Mouse (Mus musculus) limb, embryonic 15.5 days (tissue): ENCODE measurements around the gene Rgmb. TPM values are rescaled to one million over a fixed set of nuclear protein-coding genes. Genes with fewer than 3 reads are reported as not detected.
A peak's percentile ranks its signal among the peaks of the same experiment; 100 is the strongest.

Source experiments
- ATAC-seq: fragments of 200-750 bp; cut with Nextera tagmentation; 2 replicates; pipeline ENCODE4 v1.8.0; 2017; ENCODE audit warnings: low read depth, moderate TSS enrichment; ENCODE audit not compliant: insufficient number of reproducible peaks, low FRiP score, low TSS enrichment
- H3K27ac ChIP-seq: fragments of 300-500 bp; sonication (generic); 2 replicates; pipeline ENCODE4 v1.5.1; 2015; ENCODE audit warnings: moderate library complexity, mild to moderate bottlenecking, inconsistent platforms
- H3K27me3 ChIP-seq: fragments of 300-500 bp; sonication (generic); 2 replicates; pipeline ENCODE4 v1.6.1; 2015; ENCODE audit warnings: inconsistent platforms
- H3K36me3 ChIP-seq: fragments of 300-500 bp; sonication (generic); 2 replicates; pipeline ENCODE4 v1.6.1; 2015; ENCODE audit warnings: inconsistent platforms
- H3K4me1 ChIP-seq: fragments of 300-500 bp; sonication (generic); 2 replicates; pipeline ENCODE4 v1.6.1; 2015; ENCODE audit warnings: inconsistent platforms
- H3K4me2 ChIP-seq: fragments of 300-500 bp; sonication (generic); 2 replicates; pipeline ENCODE4 v1.6.1; 2015; ENCODE audit warnings: mild to moderate bottlenecking, inconsistent platforms
- H3K4me3 ChIP-seq: fragments of 300-500 bp; sonication (generic); 2 replicates; pipeline ENCODE4 v1.5.1; 2015; ENCODE audit warnings: mild to moderate bottlenecking, inconsistent platforms
- H3K9ac ChIP-seq: fragments of 300-500 bp; sonication (generic); 2 replicates; pipeline ENCODE4 v1.6.1; 2015; ENCODE audit warnings: inconsistent platforms
- H3K9me3 ChIP-seq: fragments of 300-500 bp; sonication (generic); 2 replicates; pipeline ENCODE4 v1.6.1; 2016; ENCODE audit warnings: inconsistent platforms
- WGBS: fragments of 180-500 bp; shearing (Covaris S2); methylation state at CpG from one replicate; pipeline ENCODE4 v1.1.7; 2015; 5-methylcytosine and 5-hydroxymethylcytosine counted together
- polyA plus RNA-seq: library from polyadenylated mRNA; unstranded; fragments of >200 nt; fragmentation: Nextera tagmentation; extraction: Ambion mirVana; gene quantifications from 2 replicates; pipeline ENCODE4 v1.2.1, GENCODE M21; 2015

Gene Rgmb
- polyA plus RNA-seq, 1 experiment from 2014 or later = 20.5 TPM

GRCm38 (mm10) chr17:15820761-15821160 lies 10.1 kb downstream of the Rgmb start:
- Histone ChIP-seq H3K27ac (no peak overlapping the region), H3K9ac (no peak overlapping the region), H3K9me3 (no peaks in the 10 kb centered on the region), H3K4me3 (no peak overlapping the region), H3K27me3 (no peaks in the 10 kb centered on the region), H3K4me2 (peak overlapping the region; percentile 1; the same call in 1 of the 2 replicates), H3K36me3 (peaks cover 14% of the 10 kb centered on the region), H3K4me1 (peaks cover 50% of the 10 kb centered on the region)
- 63% methylated on average over 10 of the region's 10 CpGs for WGBS
- no peak for ATAC-seq

GRCm38 (mm10) chr17:15820146-15820545 lies 10.7 kb downstream of the Rgmb start:
- 16% methylated on average over 6 of the region's 6 CpGs for WGBS
- Histone ChIP-seq H3K9me3 (no peaks in the 10 kb centered on the region), H3K27ac (no peak overlapping the region), H3K4me1 (peaks cover 50% of the 10 kb centered on the region), H3K4me3 (no peak overlapping the region), H3K9ac (no peak overlapping the region), H3K36me3 (peaks cover 14% of the 10 kb centered on the region), H3K4me2 (0 out of 2 replicates have a peak overlapping the region, but pooled peaks have one; percentile 1), H3K27me3 (no peaks in the 10 kb centered on the region)
- no peak for ATAC-seq

GRCm38 (mm10) chr17:15818372-15818771 lies 12.5 kb downstream of the Rgmb start:
- no peak overlapping the region for H3K4me3 ChIP-seq
- H3K9ac ChIP-seq = no peak overlapping the region
- H3K4me2 ChIP-seq = no peak overlapping the region
- no peak overlapping the region for H3K27ac ChIP-seq
- H3K4me1 ChIP-seq = peaks cover 50% of the 10 kb centered on the region
- no peak for ATAC-seq
- peaks cover 14% of the 10 kb centered on the region for H3K36me3 ChIP-seq
- H3K9me3 ChIP-seq = no peaks in the 10 kb centered on the region
- WGBS = 71% methylated on average over 8 of the region's 8 CpGs
- H3K27me3 ChIP-seq = no peaks in the 10 kb centered on the region

- no peak overlapping the region for H3K4me2 ChIP-seq
- ATAC-seq = no peak
- no peaks in the 10 kb centered on the region for H3K27me3 ChIP-seq
- peaks cover 14% of the 10 kb centered on the region for H3K36me3 ChIP-seq
- WGBS = 93% methylated on average over 2 of the region's 2 CpGs
- no peak overlapping the region for H3K9ac ChIP-seq
- no peak overlapping the region for H3K27ac ChIP-seq
- H3K4me1 ChIP-seq = peaks cover 53% of the 10 kb centered on the region
- H3K4me3 ChIP-seq = no peak overlapping the region
- no peaks in the 10 kb centered on the region for H3K9me3 ChIP-seq
Measured at GRCm38 (mm10) chr17:15817634-15818033, 13.2 kb downstream of the Rgmb start.

- Histone ChIP-seq H3K27ac (no peak overlapping the region), H3K9ac (no peak overlapping the region), H3K4me3 (no peak overlapping the region), H3K36me3 (peaks cover 14% of the 10 kb centered on the region), H3K4me1 (peaks cover 56% of the 10 kb centered on the region), H3K27me3 (no peaks in the 10 kb centered on the region), H3K4me2 (no peak overlapping the region), H3K9me3 (no peaks in the 10 kb centered on the region)
- WGBS = 78% methylated on average over 5 of the region's 5 CpGs
- no peak for ATAC-seq
Measured at GRCm38 (mm10) chr17:15817096-15817450, 13.8 kb downstream of the Rgmb start.

GRCm38 (mm10) chr17:15816379-15817095 lies 14.3 kb downstream of the Rgmb start:
- Histone ChIP-seq H3K27me3 (no peaks in the 10 kb centered on the region), H3K4me2 (no peak overlapping the region), H3K4me1 (peaks cover 58% of the 10 kb centered on the region), H3K9me3 (no peaks in the 10 kb centered on the region), H3K36me3 (peaks cover 14% of the 10 kb centered on the region), H3K4me3 (no peak overlapping the region), H3K9ac (no peak overlapping the region), H3K27ac (no peak overlapping the region)
- WGBS = 78% methylated on average over 11 of the region's 11 CpGs
- no peak for ATAC-seq

- H3K27ac ChIP-seq = no peak overlapping the region
- no peak for ATAC-seq
- no peak overlapping the region for H3K4me3 ChIP-seq
- no peaks in the 10 kb centered on the region for H3K27me3 ChIP-seq
- H3K4me1 ChIP-seq = peaks cover 57% of the 10 kb centered on the region
- no peaks in the 10 kb centered on the region for H3K9me3 ChIP-seq
- WGBS = 73% methylated on average over 10 of the region's 10 CpGs
- H3K9ac ChIP-seq = no peak overlapping the region
- H3K4me2 ChIP-seq = no peak overlapping the region
- H3K36me3 ChIP-seq = peaks cover 14% of the 10 kb centered on the region
Measured at GRCm38 (mm10) chr17:15815312-15816018, 15.4 kb downstream of the Rgmb start.

- Histone ChIP-seq H3K27ac (peak overlapping the region; percentile 67), H3K9ac (no peak overlapping the region), H3K27me3 (no peaks in the 10 kb centered on the region), H3K4me3 (no peak overlapping the region), H3K4me1 (peaks cover 58% of the 10 kb centered on the region), H3K4me2 (no peak overlapping the region), H3K9me3 (no peaks in the 10 kb centered on the region), H3K36me3 (peaks cover 14% of the 10 kb centered on the region)
- no peak for ATAC-seq
- 23% methylated on average over 3 of the region's 3 CpGs for WGBS
Measured at GRCm38 (mm10) chr17:15813658-15814212, 17.1 kb downstream of the Rgmb start.

- peaks cover 12% of the 10 kb centered on the region for H3K36me3 ChIP-seq
- H3K4me2 ChIP-seq = no peak overlapping the region
- peak overlapping the region; percentile 67 for H3K27ac ChIP-seq
- no peak overlapping the region for H3K9ac ChIP-seq
- H3K27me3 ChIP-seq = no peaks in the 10 kb centered on the region
- no peaks in the 10 kb centered on the region for H3K9me3 ChIP-seq
- 40% methylated on average over 13 of the region's 13 CpGs for WGBS
- H3K4me1 ChIP-seq = peaks cover 63% of the 10 kb centered on the region
- H3K4me3 ChIP-seq = no peak overlapping the region
- ATAC-seq = no peak
Measured at GRCm38 (mm10) chr17:15812136-15812778, 18.6 kb downstream of the Rgmb start.

- WGBS = 60% methylated on average over 2 of the region's 2 CpGs
- no peak for ATAC-seq
- H3K4me1 ChIP-seq = peaks cover 60% of the 10 kb centered on the region
- no peaks in the 10 kb centered on the region for H3K27me3 ChIP-seq
- no peak overlapping the region for H3K4me3 ChIP-seq
- peaks cover 21% of the 10 kb centered on the region for H3K36me3 ChIP-seq
- no peak overlapping the region for H3K4me2 ChIP-seq
- H3K9ac ChIP-seq = no peak overlapping the region
- H3K27ac ChIP-seq = peak overlapping the region; percentile 79
- H3K9me3 ChIP-seq = no peaks in the 10 kb centered on the region
Measured at GRCm38 (mm10) chr17:15809949-15810348, 20.9 kb downstream of the Rgmb start.

- Histone ChIP-seq H3K4me3 (no peak overlapping the region), H3K9me3 (no peaks in the 10 kb centered on the region), H3K27me3 (no peaks in the 10 kb centered on the region), H3K27ac (peak overlapping the region; percentile 79), H3K36me3 (peaks cover 21% of the 10 kb centered on the region), H3K4me2 (peak overlapping the region; percentile 17; the same call in 1 of the 2 replicates), H3K4me1 (peaks cover 52% of the 10 kb centered on the region), H3K9ac (no peak overlapping the region)
- peak; percentile 68 for ATAC-seq
- 13% methylated on average over 10 of the region's 10 CpGs for WGBS
Measured at GRCm38 (mm10) chr17:15808468-15809374, 22.1 kb downstream of the Rgmb start.
